Mouse (Mus musculus) hindbrain, postnatal 0 days (tissue): ENCODE data around the gene Fgfr2. TPM values are rescaled to one million over a fixed set of nuclear protein-coding genes. Genes with fewer than 3 reads are reported as not detected.
A peak's percentile ranks its signal among the peaks of the same experiment; 100 is the strongest.

Experiments used
- ATAC-seq: fragments of 200-750 bp; cut with Nextera tagmentation; 2 replicates; pipeline ENCODE4 v1.8.0; 2017; ENCODE audit warnings: mild to moderate bottlenecking, moderate TSS enrichment, moderate library complexity
- DNase-seq: peaks from one replicate; pipeline ENCODE4 v3.0.0-alpha.2; 2015; ENCODE audit warnings: low spot score
- H3K27ac ChIP-seq: fragments of 300-500 bp; sonication (generic); 2 replicates; pipeline ENCODE4 v1.5.1; 2014; ENCODE audit warnings: mild to moderate bottlenecking
- H3K27me3 ChIP-seq: fragments of 300-500 bp; sonication (generic); 2 replicates; pipeline ENCODE4 v1.6.1; 2014; ENCODE audit warnings: low read length, mixed read lengths; ENCODE audit not compliant: insufficient read depth
- H3K36me3 ChIP-seq: fragments of 300-500 bp; sonication (generic); 2 replicates; pipeline ENCODE4 v1.6.1; 2014; ENCODE audit warnings: low read length, mixed read lengths; ENCODE audit not compliant: insufficient read depth
- H3K4me1 ChIP-seq: fragments of 300-500 bp; sonication (generic); 2 replicates; pipeline ENCODE4 v1.6.1; 2014; ENCODE audit warnings: antibody characterized with exemption, low read length, mixed read lengths; ENCODE audit not compliant: insufficient read depth
- H3K4me2 ChIP-seq: fragments of 300-500 bp; sonication (generic); 2 replicates; pipeline ENCODE4 v1.6.1; 2014; ENCODE audit warnings: low read depth, mild to moderate bottlenecking, low read length, moderate library complexity, mixed read lengths
- H3K4me3 ChIP-seq: fragments of 300-500 bp; sonication (generic); 2 replicates; pipeline ENCODE4 v1.5.1; 2014; ENCODE audit warnings: low read length
- H3K9ac ChIP-seq: fragments of 300-500 bp; sonication (generic); replicated peaks from 2 replicates; pipeline ENCODE4 v1.6.1; 2014; ENCODE audit warnings: mild to moderate bottlenecking, low read length, moderate library complexity, mixed read lengths
- H3K9me3 ChIP-seq: fragments of 300-500 bp; sonication (generic); 2 replicates; pipeline ENCODE4 v1.6.1; 2016; ENCODE audit warnings: low read length, mixed read lengths
- CTCF ChIP-seq: IDR thresholded peaks from 2 replicates; pipeline ENCODE4 v1.5.1; 2016; ENCODE audit warnings: antibody characterized with exemption, control low read depth, low read depth
- WGBS: fragments of 180-500 bp; shearing (Covaris S2); extraction: QIAGEN DNeasy Blood & Tissue Kit; methylation state at CpG from one replicate; pipeline ENCODE4 v1.1.7; 2014; 5-methylcytosine and 5-hydroxymethylcytosine counted together
- polyA plus RNA-seq: library from polyadenylated mRNA; unstranded; fragments of >200 nt; fragmentation: Nextera tagmentation; extraction: Ambion mirVana; gene quantifications from 2 replicates; pipeline ENCODE4 v1.2.1, GENCODE M21; 2015
- total RNA-seq: library from RNA; depleted of rRNA; stranded (reverse); fragments of >200 nt; gene quantifications from 2 replicates; pipeline ENCODE4 v1.2.3, GENCODE M21; 2014

Fgfr2 gene
- total and polyA plus RNA-seq, 2 experiments from 2014 or later = 17.3 to 49.0 TPM

- no peaks in the 10 kb centered on the region; the same call in 1 of the 2 replicates for H3K4me1 ChIP-seq
- no peak overlapping the region for H3K9ac ChIP-seq
- no peak overlapping the region for H3K4me2 ChIP-seq
- no peaks in the 10 kb centered on the region for H3K27me3 ChIP-seq
- H3K27ac ChIP-seq = 0 out of 2 replicates have a peak overlapping the region, but pooled peaks have one; percentile 4
- no peaks in the 10 kb centered on the region for H3K9me3 ChIP-seq
- no peak for ATAC-seq
- no peak for TF ChIP-seq CTCF
- H3K4me3 ChIP-seq = no peak overlapping the region
- H3K36me3 ChIP-seq = no peaks in the 10 kb centered on the region
- 62% methylated on average over 12 of the region's 12 CpGs for WGBS
- no peak for DNase-seq
Observed at GRCm38 (mm10) chr7:130677541-130678274, 2445.4 kb downstream of the Fgfr2 start.

DNA sequence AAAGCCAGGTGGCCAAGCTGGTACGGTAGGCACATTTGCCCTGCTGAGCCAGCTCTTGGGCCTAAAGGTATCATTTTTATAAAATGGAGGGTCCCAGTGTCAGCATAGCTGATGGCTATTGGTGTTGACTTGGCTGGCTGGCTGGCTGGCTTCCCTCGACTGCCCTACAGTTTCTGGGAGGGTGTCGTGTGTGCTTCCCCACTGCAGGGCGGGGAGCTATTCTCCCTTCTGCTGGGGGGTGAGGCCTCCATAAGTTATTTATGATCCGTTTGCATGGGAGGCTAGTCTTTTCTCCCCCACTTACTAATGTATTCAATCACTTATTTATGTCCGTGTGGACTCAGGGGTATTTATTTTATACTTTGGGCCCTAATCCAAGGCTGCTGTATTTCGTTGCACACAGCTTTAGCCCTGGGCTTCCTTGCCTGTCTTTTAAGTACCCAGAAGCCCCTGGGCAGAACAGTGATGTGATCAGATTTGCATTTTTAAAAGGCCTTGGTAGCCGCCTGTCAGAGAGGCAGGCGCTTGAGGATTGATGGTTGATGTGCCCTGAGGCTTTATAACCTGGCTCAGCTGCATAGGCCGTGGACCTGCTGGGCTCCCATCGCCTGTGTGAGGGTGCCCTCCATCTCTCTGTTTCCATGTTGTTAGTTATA, 2446.1 kb downstream of the Fgfr2 start:
- no peaks in the 10 kb centered on the region for H3K36me3 ChIP-seq
- H3K4me2 ChIP-seq = no peak overlapping the region
- no peak overlapping the region for H3K4me3 ChIP-seq
- DNase-seq = no peak
- 0 out of 2 replicates have a peak overlapping the region, but pooled peaks have one; percentile 4 for H3K27ac ChIP-seq
- TF ChIP-seq CTCF = no peak
- WGBS = 52% methylated on average over 11 of the region's 11 CpGs
- no peaks in the 10 kb centered on the region for H3K9me3 ChIP-seq
- ATAC-seq = no peak
- H3K9ac ChIP-seq = no peak overlapping the region
- H3K27me3 ChIP-seq = no peaks in the 10 kb centered on the region
- H3K4me1 ChIP-seq = no peaks in the 10 kb centered on the region; the same call in 1 of the 2 replicates

DNA sequence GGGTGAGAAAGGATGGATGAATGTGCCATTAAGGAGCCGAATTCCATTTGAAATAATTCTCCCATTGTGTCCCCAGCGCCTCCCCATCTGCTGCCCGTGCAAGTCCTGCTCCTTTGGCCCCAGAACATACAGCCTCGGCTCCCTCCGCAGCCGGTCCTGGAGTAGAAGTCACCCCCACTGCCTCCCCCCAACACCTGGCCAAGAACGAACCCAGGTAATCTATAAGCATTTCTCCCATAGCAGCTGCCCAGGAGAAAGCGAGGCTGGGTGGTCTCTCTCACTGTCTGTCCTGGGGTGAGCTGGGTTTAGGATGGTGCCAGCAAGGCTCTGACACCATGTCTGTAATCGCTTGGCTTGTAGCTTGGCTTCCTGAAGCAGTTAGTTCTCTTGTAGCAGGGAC, 2448.6 kb downstream of the Fgfr2 start:
- H3K27ac ChIP-seq = no peak overlapping the region
- WGBS = 73% methylated on average over 9 of the region's 9 CpGs
- H3K36me3 ChIP-seq = no peaks in the 10 kb centered on the region
- H3K9ac ChIP-seq = no peak overlapping the region
- ATAC-seq (no peak), DNase-seq (no peak)
- no peak for TF ChIP-seq CTCF
- no peak overlapping the region for H3K4me2 ChIP-seq
- no peaks in the 10 kb centered on the region for H3K27me3 ChIP-seq
- peaks cover 2% of the 10 kb centered on the region; the same call in 1 of the 2 replicates for H3K4me1 ChIP-seq
- H3K9me3 ChIP-seq = no peaks in the 10 kb centered on the region
- H3K4me3 ChIP-seq = no peak overlapping the region

DNA sequence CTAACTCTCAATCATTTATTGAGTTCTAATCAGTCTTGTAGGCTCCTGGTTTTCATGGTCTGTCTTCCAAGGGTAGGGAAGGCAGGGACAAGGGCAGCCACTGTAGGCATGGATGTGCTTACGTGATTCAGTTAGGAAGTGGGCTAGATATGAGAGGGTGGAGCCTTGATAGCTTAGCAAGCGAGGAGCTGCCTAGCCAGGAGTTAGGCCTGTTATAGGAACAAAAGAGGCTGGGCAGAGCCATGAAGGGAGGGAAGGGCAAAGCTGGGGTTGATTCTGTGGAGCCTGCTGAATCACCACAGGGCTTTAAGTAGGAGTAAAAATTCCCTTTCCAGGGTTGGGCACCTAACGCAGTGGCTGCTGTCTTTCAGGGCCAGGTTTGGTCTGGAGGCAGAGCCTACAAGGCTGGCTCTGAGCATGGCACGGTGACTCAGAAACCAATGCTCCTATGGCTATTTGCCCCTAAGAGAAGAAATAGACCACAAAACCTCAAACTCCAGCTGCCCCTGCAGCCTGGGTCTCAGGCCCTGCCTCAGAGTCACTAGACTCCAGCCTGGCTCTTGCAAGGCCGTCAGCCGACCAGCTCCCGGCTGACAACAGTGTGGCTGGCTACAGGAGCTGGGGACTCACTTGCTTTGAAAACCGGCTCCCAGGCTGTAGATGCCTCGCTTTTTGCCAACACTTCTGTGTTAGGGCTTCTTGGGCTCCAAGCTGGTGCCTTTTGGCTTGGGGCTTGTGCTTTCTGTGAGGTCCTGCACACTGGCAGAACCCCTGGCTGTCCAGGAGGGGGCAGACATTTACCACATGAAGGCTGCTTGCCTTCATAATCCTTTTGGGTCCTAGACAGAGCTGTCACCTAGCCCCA, 2449.7 kb downstream of the Fgfr2 start:
- peak overlapping the region; percentile 16; the same call in 1 of the 2 replicates for H3K27ac ChIP-seq

GRCm38 (mm10) chr7:130671301-130671700, 2451.8 kb downstream of the Fgfr2 start:
- Histone ChIP-seq H3K9ac (no peak overlapping the region), H3K4me2 (no peak overlapping the region), H3K36me3 (no peaks in the 10 kb centered on the region), H3K4me3 (no peak overlapping the region), H3K4me1 (peaks cover 13% of the 10 kb centered on the region; the same call in 1 of the 2 replicates), H3K27ac (no peak overlapping the region), H3K27me3 (no peaks in the 10 kb centered on the region), H3K9me3 (no peaks in the 10 kb centered on the region)
- DNase-seq = no peak
- no peak for TF ChIP-seq CTCF
- no peak for ATAC-seq
- 60% methylated on average over 6 of the region's 6 CpGs for WGBS

More for the DNA sequence above, 2449.7 kb downstream of the Fgfr2 start:
- H3K4me1 ChIP-seq = peaks cover 13% of the 10 kb centered on the region; the same call in 1 of the 2 replicates
- no peaks in the 10 kb centered on the region for H3K27me3 ChIP-seq
- no peaks in the 10 kb centered on the region for H3K36me3 ChIP-seq
- no peaks in the 10 kb centered on the region for H3K9me3 ChIP-seq
- 59% methylated on average over 9 of the region's 9 CpGs for WGBS
- no peak overlapping the region for H3K9ac ChIP-seq
- no peak overlapping the region for H3K4me3 ChIP-seq
- peak; percentile 89 for TF ChIP-seq CTCF
- H3K4me2 ChIP-seq = no peak overlapping the region
- DNase-seq = peak; percentile 81
- ATAC-seq = peak; percentile 73

DNA sequence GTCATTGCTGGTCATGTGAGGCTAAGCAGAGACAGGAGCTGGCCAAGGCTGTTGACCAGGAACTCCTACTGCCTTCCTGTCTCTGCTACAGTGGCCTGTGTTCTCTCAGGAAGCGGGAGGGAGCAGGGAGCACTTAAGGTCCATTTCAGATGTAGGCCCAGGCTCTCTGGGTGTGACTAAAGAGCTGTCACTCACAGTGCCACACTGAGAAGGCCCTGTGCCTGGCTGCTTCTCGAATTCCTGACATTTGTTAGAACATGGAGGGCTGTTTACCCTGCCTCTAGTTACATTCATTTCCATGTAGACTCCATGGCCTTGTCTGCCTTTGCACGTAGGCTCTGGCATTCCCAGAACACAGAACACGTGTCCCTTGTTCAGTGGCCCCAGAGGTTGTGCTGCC, 2452.8 kb downstream of the Fgfr2 start:
- H3K27ac ChIP-seq = peak overlapping the region; percentile 82

More for the DNA sequence above, 2452.8 kb downstream of the Fgfr2 start:
- no peaks in the 10 kb centered on the region for H3K36me3 ChIP-seq
- 48% methylated on average over 4 of the region's 4 CpGs for WGBS
- H3K4me1 ChIP-seq = peaks cover 13% of the 10 kb centered on the region; the same call in 1 of the 2 replicates
- DNase-seq (no peak), ATAC-seq (no peak)
- H3K4me2 ChIP-seq = no peak overlapping the region
- H3K27me3 ChIP-seq = no peaks in the 10 kb centered on the region
- no peak overlapping the region for H3K9ac ChIP-seq
- no peaks in the 10 kb centered on the region for H3K9me3 ChIP-seq
- no peak overlapping the region for H3K4me3 ChIP-seq
- TF ChIP-seq CTCF = no peak
